Mouse (Mus musculus): ENCODE measurements around the gene Furin.

- TF ChIP-seq CTCF (IDR thresholded peaks at IDR 0.05; ENCODE audit: extremely low read depth, insufficient read depth, insufficient read length, insufficient replicate concordance): no peak
- no peak for TF ChIP-seq POLR2A (IDR thresholded peaks at IDR 0.05; ENCODE audit: low read depth, low read length)
These were observed 7.2 kb downstream of the Furin start for GRCm38 (mm10) chr7:80397986-80398385.
